Mouse (Mus musculus) heart, embryonic 10.5 days (tissue): ENCODE results near the gene Ccdc96. TPM values are rescaled to one million over a fixed set of nuclear protein-coding genes. Genes with fewer than 3 reads are reported as not detected.

Experiments used
- polyA plus RNA-seq: library from polyadenylated mRNA; unstranded; fragments of >200 nt; fragmentation: Nextera tagmentation; extraction: Ambion mirVana; gene quantifications from 2 replicates; pipeline ENCODE4 v1.2.1, GENCODE M21; 2016

The Ccdc96 gene
- polyA plus RNA-seq, 1 experiment from 2014 or later, result 0.62 TPM

Other genes starting within 250 kb of the Ccdc96 start
- gene Sorcs2, start 86.4 kb upstream of the Ccdc96 start, polyA plus RNA-seq, result 6.9 and 12.2 TPM in 2 replicates
- 69.8 and 74.4 TPM in 2 replicates for gene Grpel1, start 19.6 kb upstream of the Ccdc96 start, polyA plus RNA-seq
- gene Tada2b, start 303 bp upstream of the Ccdc96 start, polyA plus RNA-seq, result 1.2 and 1.9 TPM in 2 replicates
- gene Tbc1d14, start 108.7 kb downstream of the Ccdc96 start, polyA plus RNA-seq, result 22.5 and 26.8 TPM in 2 replicates
- 25.5 and 33.7 TPM in 2 replicates for gene D5Ertd579e, start 211.4 kb downstream of the Ccdc96 start, polyA plus RNA-seq